Mouse (Mus musculus) C2C12 (cell line): ENCODE measurements around the gene Ccpg1os. TPM values are rescaled to one million over a fixed set of nuclear protein-coding genes. Genes with fewer than 3 reads are reported as not detected.
A peak's percentile ranks its signal among the peaks of the same experiment; 100 is the strongest.

Experiments
- H3K27me3 ChIP-seq: one replicate; pipeline ENCODE4 v1.6.1; 2011; ENCODE audit not compliant: control insufficient read depth, insufficient read depth, insufficient read length
- H3K36me3 ChIP-seq: one replicate; pipeline ENCODE4 v1.6.1; 2011; ENCODE audit not compliant: control insufficient read depth, insufficient read depth
- H3K4me3 ChIP-seq: one replicate; pipeline ENCODE4 v1.5.1; 2011; ENCODE audit warnings: mild to moderate bottlenecking, control low read depth; ENCODE audit not compliant: poor library complexity, insufficient read depth, severe bottlenecking
- H3K79me2 ChIP-seq: one replicate; pipeline ENCODE4 v1.6.1; 2011; ENCODE audit not compliant: control insufficient read depth, insufficient read depth
- H3K79me3 ChIP-seq: one replicate; pipeline ENCODE4 v1.6.1; 2011; ENCODE audit warnings: low read depth, control low read depth
- H3ac ChIP-seq: one replicate; pipeline ENCODE3; 2011; ENCODE audit warnings: low read depth; ENCODE audit not compliant: control insufficient read depth, insufficient read length
- CEBPB ChIP-seq: IDR thresholded peaks from one replicate; pipeline ENCODE4 v1.6.1; 2011; ENCODE audit warnings: low read depth, mild to moderate bottlenecking, control low read depth, moderate library complexity
- CTCF ChIP-seq: IDR thresholded peaks from one replicate; pipeline ENCODE4 v1.5.1; 2011; ENCODE audit not compliant: control insufficient read depth, insufficient read depth, insufficient read length
- FOSL1 ChIP-seq: IDR thresholded peaks from one replicate; pipeline ENCODE4 v1.8.0; 2011; ENCODE audit warnings: mild to moderate bottlenecking, low read length; ENCODE audit not compliant: poor library complexity, insufficient read depth, severe bottlenecking
- MAX ChIP-seq: IDR thresholded peaks from one replicate; pipeline ENCODE4 v1.6.1; 2011; ENCODE audit warnings: mild to moderate bottlenecking, control low read depth
- MYOD1 ChIP-seq: IDR thresholded peaks from one replicate; pipeline ENCODE4 v1.6.1; 2011; ENCODE audit warnings: low read depth; ENCODE audit not compliant: control insufficient read depth, insufficient read length
- MYOG ChIP-seq: IDR thresholded peaks from one replicate; pipeline ENCODE4 v1.6.1; 2011; ENCODE audit not compliant: control insufficient read depth, insufficient read length; ENCODE audit errors: extremely low read depth
- USF1 ChIP-seq: IDR thresholded peaks from one replicate; pipeline ENCODE4 v1.6.1; 2011; ENCODE audit warnings: low read depth, mild to moderate bottlenecking, control low read depth, moderate library complexity
- long read RNA-seq, 2 experiments: library from polyadenylated mRNA; unstranded; transcript quantifications; one replicate each; pipeline ENCODE4 v2.0.0; 2019 to 2020
- polyA plus RNA-seq: library from polyadenylated mRNA; unstranded; fragments of >200 nt; fragmentation: generic; extraction: Trizol; gene quantifications from one replicate; pipeline ENCODE4 v1.2.1, GENCODE M21; 2012; ENCODE audit warnings: missing spikeins

Gene Ccpg1os
- 1.8 TPM for polyA plus RNA-seq
- long read RNA-seq, experiment 1, partial matches to known transcripts, result 1 of 5 reads
- long read RNA-seq, experiment 1, other reads (novel, unspliced or antisense), result 0 of 5 reads
- long read RNA-seq, experiment 2, result 0 reads

DNA sequence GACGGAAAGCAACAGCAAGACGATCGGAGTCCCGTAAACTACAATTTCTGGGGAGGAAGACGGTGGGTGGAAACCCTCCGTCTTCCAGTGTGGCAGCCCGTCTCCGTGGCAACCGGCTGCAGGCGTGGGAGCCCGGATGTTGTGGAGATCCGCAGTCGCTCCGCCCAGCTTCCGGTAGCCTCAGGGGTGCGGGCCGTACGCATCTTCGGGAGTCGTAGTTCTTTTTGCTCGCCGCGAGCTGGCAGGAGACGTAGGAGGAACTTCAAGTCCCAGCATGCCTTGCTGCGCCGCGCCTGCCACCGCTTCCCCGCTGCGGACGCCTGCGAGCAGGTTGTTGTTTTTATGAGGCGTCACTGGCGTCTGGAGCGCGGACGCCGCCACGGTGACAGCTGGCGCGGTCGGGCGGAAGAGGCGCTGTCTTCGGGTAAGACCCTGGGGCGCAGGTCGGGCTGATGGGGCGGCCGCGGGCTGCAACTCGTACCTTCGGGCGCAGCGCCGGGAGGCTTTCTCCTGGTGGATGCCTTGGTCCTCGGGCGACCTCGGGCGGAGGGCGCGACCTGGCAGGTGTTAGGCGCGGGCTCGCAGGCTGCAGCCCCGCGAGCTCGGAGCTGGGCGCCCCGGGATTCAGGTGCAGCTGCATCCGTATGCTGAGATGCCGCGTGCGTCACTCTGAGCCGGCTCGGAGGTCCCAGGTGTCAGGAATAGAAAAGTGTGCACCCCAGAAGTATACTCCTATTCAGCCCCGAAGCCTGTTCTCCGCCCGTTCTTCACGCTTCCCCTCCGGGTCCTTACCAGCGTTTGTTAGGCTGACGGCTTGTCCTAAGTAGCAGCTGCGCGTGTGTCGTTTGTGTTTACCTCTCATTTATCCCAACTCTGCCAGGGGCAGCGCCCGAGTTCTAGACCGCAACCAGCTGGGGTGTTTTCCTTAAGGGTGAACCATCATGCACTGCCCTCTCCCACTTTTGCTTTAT, at the start of gene Ccpg1os, which contains the start of gene Ccpg1:
TSS of gene Ccpg1os (minus strand) at position 133 of the 971 bp plus-strand sequence.
TSS of gene Ccpg1 (plus strand) at position 180 of the 971 bp plus-strand sequence.
- Histone ChIP-seq H3K79me3 (no peaks in the 10 kb centered on the region), H3K79me2 (no peaks in the 10 kb centered on the region), H3K27me3 (peaks cover 8% of the 10 kb centered on the region), H3ac (peak within 1 kb of the TSS; percentile 72), H3K4me3 (peak within 1 kb of the TSS; percentile 45), H3K36me3 (no peaks in the 10 kb centered on the region)
- no peak for TF ChIP-seq CEBPB
- peak; percentile 41 for TF ChIP-seq MYOD1

DNA sequence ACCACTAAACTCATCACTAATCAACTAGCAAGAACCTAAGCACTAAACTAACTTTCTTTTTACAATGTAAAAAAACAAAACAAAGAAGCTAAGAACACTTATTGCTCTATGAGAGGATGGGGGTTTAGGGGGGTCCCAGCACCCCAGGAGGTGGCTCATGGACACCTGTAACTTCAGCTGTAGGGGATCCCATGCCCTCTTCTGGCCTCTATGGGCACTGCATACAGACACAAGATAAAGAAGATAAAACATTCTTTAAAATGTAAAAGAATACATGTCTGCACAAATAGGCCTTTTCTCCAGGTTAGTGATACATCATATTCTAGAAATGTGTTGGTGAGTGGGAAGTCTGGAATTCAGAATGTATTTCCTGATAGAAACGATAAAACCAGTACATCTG, 48.2 kb upstream of the Ccpg1os start:
- H3K79me3 ChIP-seq, result no peaks in the 10 kb centered on the region
- H3K79me2 ChIP-seq, result no peaks in the 10 kb centered on the region
- TF ChIP-seq MYOG, result no peak
- no peak for TF ChIP-seq MYOD1
- TF ChIP-seq CEBPB, result no peak
- no peak for TF ChIP-seq CTCF
- TF ChIP-seq USF1, result no peak
- no peak for TF ChIP-seq FOSL1
- no peak for TF ChIP-seq MAX
- H3K36me3 ChIP-seq, result peaks cover 5% of the 10 kb centered on the region
- no peaks in the 10 kb centered on the region for H3K27me3 ChIP-seq
- no peak overlapping the region for H3K4me3 ChIP-seq
- H3ac ChIP-seq, result no peak overlapping the region

DNA sequence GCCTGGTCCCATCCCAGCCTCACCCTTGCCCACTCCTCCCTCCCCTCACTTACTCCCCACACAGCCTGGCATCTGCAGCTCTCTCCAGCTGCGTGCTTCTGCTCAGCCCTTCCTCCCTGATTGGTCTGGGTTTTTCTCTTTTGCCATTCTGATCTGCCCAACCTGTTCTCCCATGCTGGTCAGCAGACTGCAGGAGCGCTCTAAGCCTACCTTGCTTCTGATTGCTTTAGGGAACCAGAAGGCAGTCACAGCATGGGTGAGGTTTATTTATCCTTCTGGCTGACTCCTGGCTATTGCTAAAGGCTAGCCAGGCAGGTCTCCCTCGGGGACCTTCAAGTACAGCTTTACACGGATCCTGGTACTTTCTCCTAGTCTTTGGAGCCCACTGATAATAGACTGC, 46.2 kb upstream of the Ccpg1os start:
- H3K36me3 ChIP-seq, result peaks cover 5% of the 10 kb centered on the region
- no peaks in the 10 kb centered on the region for H3K79me2 ChIP-seq
- H3K79me3 ChIP-seq, result no peaks in the 10 kb centered on the region
- no peak overlapping the region for H3ac ChIP-seq
- no peaks in the 10 kb centered on the region for H3K27me3 ChIP-seq
- no peak for TF ChIP-seq MAX
- TF ChIP-seq CTCF, result no peak
- no peak for TF ChIP-seq FOSL1
- TF ChIP-seq CEBPB, result no peak
- TF ChIP-seq MYOD1, result no peak
- TF ChIP-seq MYOG, result no peak
- TF ChIP-seq USF1, result no peak
- H3K4me3 ChIP-seq, result no peak overlapping the region

DNA sequence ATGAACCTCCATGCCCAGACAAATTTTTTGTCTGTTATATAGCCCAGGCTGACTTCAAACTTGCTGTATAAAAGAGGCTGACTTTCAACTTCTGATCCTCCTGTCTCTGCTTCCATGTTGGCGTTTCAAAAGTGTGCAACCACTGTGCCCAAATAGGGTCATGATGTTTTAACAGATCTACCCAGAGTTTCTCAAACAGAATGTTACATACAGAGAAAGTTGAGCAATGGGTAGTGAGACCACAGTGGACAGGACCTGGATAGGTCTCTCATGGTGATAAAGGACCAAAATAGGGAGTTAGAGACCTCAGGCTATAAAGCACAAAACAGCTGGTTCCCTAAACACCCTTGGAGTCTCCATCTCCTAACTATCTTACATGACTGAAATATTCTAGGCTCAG, 45.3 kb upstream of the Ccpg1os start:
- Histone ChIP-seq H3K4me3 (no peak overlapping the region), H3ac (no peak overlapping the region), H3K79me2 (no peaks in the 10 kb centered on the region), H3K79me3 (no peaks in the 10 kb centered on the region), H3K27me3 (no peaks in the 10 kb centered on the region), H3K36me3 (peaks cover 5% of the 10 kb centered on the region)
- TF ChIP-seq MYOG (no peak), CEBPB (no peak)

DNA sequence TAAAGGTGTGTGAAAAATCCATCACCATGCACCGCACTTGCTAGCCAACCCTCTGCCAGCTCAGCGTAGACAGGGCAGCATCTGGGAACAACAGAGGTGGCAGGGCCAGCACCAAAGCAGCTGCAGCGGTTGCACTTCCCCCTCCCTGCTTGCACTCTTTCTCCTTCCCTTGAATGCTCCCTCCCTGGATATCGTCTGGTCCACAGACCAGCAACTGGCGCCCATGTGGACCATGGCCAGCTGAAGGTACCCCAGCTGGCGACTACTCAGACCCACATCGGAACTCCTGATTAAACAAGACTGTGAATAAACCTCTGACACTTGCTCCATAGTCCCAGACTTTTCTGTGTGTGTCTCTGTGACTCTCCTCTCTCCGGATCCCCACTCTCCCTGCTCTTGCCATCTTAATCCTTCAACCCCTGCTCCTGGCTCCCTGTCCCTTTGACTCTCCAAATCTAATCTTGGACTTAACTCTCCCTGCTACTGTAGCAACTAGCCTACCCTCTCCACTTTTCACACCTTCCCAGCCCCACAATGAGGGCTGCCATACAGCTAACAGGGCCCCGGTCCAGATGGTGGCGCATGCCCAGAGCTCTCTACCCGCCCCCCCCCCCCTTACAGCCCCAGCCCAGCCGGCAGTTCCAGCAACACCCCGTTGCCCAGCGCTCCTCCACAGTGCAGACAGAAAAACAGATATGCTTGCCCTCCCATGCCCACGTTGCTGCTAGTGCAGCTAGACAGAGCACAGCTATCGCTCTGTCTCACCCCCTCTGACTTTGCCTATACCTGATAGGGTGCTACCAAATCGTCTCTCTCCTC, 40.8 kb upstream of the Ccpg1os start:
- H3K79me3 ChIP-seq, result no peaks in the 10 kb centered on the region
- peaks cover 5% of the 10 kb centered on the region for H3K36me3 ChIP-seq
- no peak overlapping the region for H3K4me3 ChIP-seq
- H3K79me2 ChIP-seq, result no peaks in the 10 kb centered on the region
- TF ChIP-seq CTCF, result no peak
- TF ChIP-seq MYOG, result no peak
- TF ChIP-seq MAX, result no peak
- TF ChIP-seq MYOD1, result no peak
- no peak for TF ChIP-seq CEBPB
- TF ChIP-seq FOSL1, result no peak
- TF ChIP-seq USF1, result no peak
- H3ac ChIP-seq, result no peak overlapping the region
- no peaks in the 10 kb centered on the region for H3K27me3 ChIP-seq
